Mouse (Mus musculus): ENCODE measurements around the gene Cartpt. TPM values are rescaled to one million over a fixed set of nuclear protein-coding genes. Genes with fewer than 3 reads are reported as not detected.

Cartpt gene
- polyA plus RNA-seq (2016; fragmentation: Nextera tagmentation; extraction: Ambion mirVana) = not detected in 2 replicates

- Histone ChIP-seq H3K4me2 (peak within 1 kb of the TSS; percentile 56), H3K9me3 (replicated peaks) (no peaks in the 10 kb centered on the region), H3K27me3 (replicated peaks) (peaks cover 57% of the 10 kb centered on the region), H3K36me3 (no peaks in the 10 kb centered on the region), H3K9ac (no peak within 1 kb of the TSS), H3K27ac (ENCODE audit: poor library complexity, severe bottlenecking) (no peak within 1 kb of the TSS), H3K4me1 (replicated peaks) (peaks cover 8% of the 10 kb centered on the region; the same call in 1 of the 2 replicates), H3K4me3 (peak within 1 kb of the TSS; percentile 22)
- WGBS = 43% methylated on average over 9 of the region's 9 CpGs
- no peak for ATAC-seq (ENCODE audit: insufficient number of reproducible peaks, low FRiP score)
Observed at GRCm38 (mm10) chr13:99900965-99901364, at the start of gene Cartpt. Gene Cartpt, minus strand, starts transcription at chr13:99901091.

DNA sequence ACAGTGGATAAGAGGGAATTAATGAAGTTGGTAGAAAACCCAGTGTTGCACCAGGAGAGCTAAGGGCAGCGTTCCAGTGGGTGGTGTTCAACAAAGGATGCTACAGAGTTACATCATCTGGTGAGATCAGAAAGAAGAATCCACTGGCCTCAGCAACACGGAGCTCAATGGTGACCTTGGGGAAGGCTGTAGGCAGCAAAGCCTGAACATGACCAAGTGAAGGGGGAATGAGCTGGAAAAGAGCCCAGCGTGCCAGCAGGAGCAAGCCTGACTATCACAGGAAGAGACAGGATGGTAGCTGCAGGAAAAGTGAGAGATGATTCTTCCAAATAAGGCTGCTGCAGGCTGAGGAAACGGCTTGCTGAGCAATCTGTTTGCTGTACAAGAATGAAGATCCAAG is 46.5 kb upstream of the Cartpt start:
- H3K36me3 ChIP-seq = peaks cover 32% of the 10 kb centered on the region
- ATAC-seq (ENCODE audit: insufficient number of reproducible peaks, low FRiP score) = no peak

DNA sequence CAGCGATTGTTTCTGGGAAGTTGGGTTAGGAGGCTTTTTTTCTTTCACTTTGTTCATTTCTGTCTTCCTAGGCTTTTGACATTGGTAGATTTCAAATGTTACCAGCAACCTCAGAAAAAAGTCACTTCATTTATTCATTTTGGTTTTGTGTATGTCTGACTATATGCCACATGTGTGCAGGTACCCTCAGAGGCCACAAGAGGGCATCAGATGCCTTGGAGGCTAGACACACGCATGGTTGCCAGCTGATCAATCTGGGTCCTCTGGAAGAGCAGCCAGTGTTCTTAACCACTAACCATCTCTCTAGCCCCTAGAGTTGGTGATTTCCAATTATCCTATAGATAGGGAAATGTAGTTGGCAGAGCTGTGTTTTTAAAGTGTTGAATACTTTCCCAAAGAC is 42.6 kb upstream of the Cartpt start:
- no peak overlapping the region for H3K9ac ChIP-seq
- H3K27ac ChIP-seq (ENCODE audit: poor library complexity, severe bottlenecking) = no peak overlapping the region
- H3K4me3 ChIP-seq = no peak overlapping the region
- WGBS = 86% methylated on average over 2 of the region's 2 CpGs
- H3K4me1 ChIP-seq (replicated peaks) = no peaks in the 10 kb centered on the region
- H3K4me2 ChIP-seq = no peak overlapping the region
- ATAC-seq (ENCODE audit: insufficient number of reproducible peaks, low FRiP score) = no peak
- peaks cover 7% of the 10 kb centered on the region for H3K9me3 ChIP-seq (replicated peaks)
- H3K27me3 ChIP-seq (replicated peaks) = no peaks in the 10 kb centered on the region
- H3K36me3 ChIP-seq = peaks cover 11% of the 10 kb centered on the region

More for the DNA sequence above, 46.5 kb upstream of the Cartpt start:
- Histone ChIP-seq H3K4me2 (no peak overlapping the region), H3K27ac (ENCODE audit: poor library complexity, severe bottlenecking) (no peak overlapping the region), H3K9ac (no peak overlapping the region), H3K4me3 (no peak overlapping the region), H3K4me1 (replicated peaks) (no peaks in the 10 kb centered on the region), H3K27me3 (replicated peaks) (no peaks in the 10 kb centered on the region), H3K9me3 (replicated peaks) (peaks cover 7% of the 10 kb centered on the region)
- WGBS = 82% methylated on average over 4 of the region's 4 CpGs

GRCm38 (mm10) chr13:99940601-99941000 is 39.7 kb upstream of the Cartpt start:
- Histone ChIP-seq H3K27ac (ENCODE audit: poor library complexity, severe bottlenecking) (no peak overlapping the region), H3K4me3 (no peak overlapping the region), H3K27me3 (replicated peaks) (no peaks in the 10 kb centered on the region), H3K9me3 (replicated peaks) (peaks cover 7% of the 10 kb centered on the region), H3K4me1 (replicated peaks) (no peaks in the 10 kb centered on the region), H3K36me3 (no peaks in the 10 kb centered on the region; the same call in 1 of the 2 replicates), H3K4me2 (no peak overlapping the region), H3K9ac (no peak overlapping the region)
- WGBS = 42% methylated on average over 2 of the region's 2 CpGs
- ATAC-seq (ENCODE audit: insufficient number of reproducible peaks, low FRiP score) = no peak

- 74% methylated on average over 8 of the region's 8 CpGs for WGBS
- Histone ChIP-seq H3K27me3 (replicated peaks) (no peaks in the 10 kb centered on the region), H3K4me1 (replicated peaks) (no peaks in the 10 kb centered on the region), H3K9me3 (replicated peaks) (peaks cover 7% of the 10 kb centered on the region), H3K4me3 (no peak overlapping the region), H3K36me3 (no peaks in the 10 kb centered on the region; the same call in 1 of the 2 replicates), H3K27ac (ENCODE audit: poor library complexity, severe bottlenecking) (no peak overlapping the region), H3K9ac (no peak overlapping the region), H3K4me2 (no peak overlapping the region)
- no peak for ATAC-seq (ENCODE audit: insufficient number of reproducible peaks, low FRiP score)
Observed at GRCm38 (mm10) chr13:99939320-99939671, 38.4 kb upstream of the Cartpt start.

DNA sequence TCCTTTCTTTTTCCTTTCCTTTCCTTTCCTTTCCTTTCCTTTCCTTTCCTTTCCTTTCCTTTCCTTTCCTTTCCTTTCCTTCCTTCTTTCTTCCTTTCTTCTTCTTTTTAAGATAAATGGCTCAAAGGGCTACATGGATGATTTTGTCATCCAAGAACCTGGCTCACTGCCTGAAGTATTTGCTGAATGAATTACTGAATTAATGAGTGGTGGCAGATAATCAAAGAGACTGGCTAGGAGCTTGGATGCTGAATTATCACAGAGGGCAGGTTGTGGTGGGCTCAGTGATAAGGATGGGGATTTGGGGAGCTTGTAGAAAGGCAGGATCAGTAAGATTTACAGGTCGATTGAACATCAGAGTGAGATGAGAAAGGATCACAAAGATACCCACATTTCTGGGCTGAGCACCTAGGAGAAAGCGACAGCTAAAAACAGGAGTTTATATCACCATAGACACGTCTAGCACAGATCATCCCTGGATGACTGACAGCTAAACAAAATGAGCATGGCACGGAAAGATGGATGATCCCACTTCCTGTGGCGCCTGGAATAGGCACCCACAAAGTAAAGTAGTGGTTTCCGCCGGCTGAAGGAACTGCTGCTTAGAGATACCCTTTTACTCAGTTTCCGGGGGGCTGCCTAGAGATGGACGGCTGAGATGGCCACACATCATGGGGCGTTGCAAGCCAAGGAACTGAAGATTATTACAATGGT is 37.9 kb upstream of the Cartpt start:
- 76% methylated on average over 10 of the region's 10 CpGs for WGBS
- Histone ChIP-seq H3K27me3 (replicated peaks) (no peaks in the 10 kb centered on the region), H3K4me1 (replicated peaks) (no peaks in the 10 kb centered on the region), H3K4me3 (no peak overlapping the region), H3K9ac (no peak overlapping the region), H3K36me3 (no peaks in the 10 kb centered on the region; the same call in 1 of the 2 replicates), H3K27ac (ENCODE audit: poor library complexity, severe bottlenecking) (no peak overlapping the region), H3K9me3 (replicated peaks) (peaks cover 4% of the 10 kb centered on the region), H3K4me2 (no peak overlapping the region)
- no peak for ATAC-seq (ENCODE audit: insufficient number of reproducible peaks, low FRiP score)

- no peak for ATAC-seq (ENCODE audit: insufficient number of reproducible peaks, low FRiP score)
- no peak overlapping the region for H3K4me3 ChIP-seq
Observed at GRCm38 (mm10) chr13:99937741-99938140, 36.9 kb upstream of the Cartpt start.

GRCm38 (mm10) chr13:99932406-99932805 is 31.5 kb upstream of the Cartpt start:
- H3K27ac ChIP-seq (ENCODE audit: poor library complexity, severe bottlenecking) = no peak overlapping the region
- no peak for ATAC-seq (ENCODE audit: insufficient number of reproducible peaks, low FRiP score)
- WGBS = 80% methylated on average over 1 of the region's 1 CpGs

More at GRCm38 (mm10) chr13:99937741-99938140, 36.9 kb upstream of the Cartpt start:
- Histone ChIP-seq H3K4me1 (replicated peaks) (no peaks in the 10 kb centered on the region), H3K9ac (no peak overlapping the region), H3K4me2 (no peak overlapping the region), H3K36me3 (no peaks in the 10 kb centered on the region), H3K27me3 (replicated peaks) (no peaks in the 10 kb centered on the region), H3K27ac (ENCODE audit: poor library complexity, severe bottlenecking) (no peak overlapping the region), H3K9me3 (replicated peaks) (no peaks in the 10 kb centered on the region)
- WGBS = 65% methylated on average over 3 of the region's 3 CpGs

GRCm38 (mm10) chr13:99931502-99931901 is 30.6 kb upstream of the Cartpt start:
- no peak overlapping the region for H3K4me2 ChIP-seq
- H3K9me3 ChIP-seq (replicated peaks) = no peaks in the 10 kb centered on the region
- no peak overlapping the region for H3K4me3 ChIP-seq
- H3K9ac ChIP-seq = no peak overlapping the region
- H3K4me1 ChIP-seq (replicated peaks) = 0 out of 2 replicates have a peak, but pooled peaks cover 4% of the 10 kb centered on the region
- WGBS = 85% methylated on average over 6 of the region's 6 CpGs
- no peaks in the 10 kb centered on the region for H3K36me3 ChIP-seq
- no peaks in the 10 kb centered on the region for H3K27me3 ChIP-seq (replicated peaks)
- ATAC-seq (ENCODE audit: insufficient number of reproducible peaks, low FRiP score) = no peak
- H3K27ac ChIP-seq (ENCODE audit: poor library complexity, severe bottlenecking) = no peak overlapping the region

More at GRCm38 (mm10) chr13:99932406-99932805, 31.5 kb upstream of the Cartpt start:
- Histone ChIP-seq H3K9me3 (replicated peaks) (no peaks in the 10 kb centered on the region), H3K27me3 (replicated peaks) (no peaks in the 10 kb centered on the region), H3K36me3 (no peaks in the 10 kb centered on the region), H3K4me3 (no peak overlapping the region), H3K9ac (no peak overlapping the region), H3K4me2 (no peak overlapping the region), H3K4me1 (replicated peaks) (0 out of 2 replicates have a peak, but pooled peaks cover 2% of the 10 kb centered on the region)

- no peak overlapping the region for H3K9ac ChIP-seq
- no peak for ATAC-seq (ENCODE audit: insufficient number of reproducible peaks, low FRiP score)
- no peaks in the 10 kb centered on the region for H3K9me3 ChIP-seq (replicated peaks)
- no peak overlapping the region for H3K4me3 ChIP-seq
- H3K36me3 ChIP-seq = no peaks in the 10 kb centered on the region
- 0 out of 2 replicates have a peak, but pooled peaks cover 4% of the 10 kb centered on the region for H3K4me1 ChIP-seq (replicated peaks)
- H3K4me2 ChIP-seq = no peak overlapping the region
- no peak overlapping the region for H3K27ac ChIP-seq (ENCODE audit: poor library complexity, severe bottlenecking)
- 82% methylated on average over 5 of the region's 5 CpGs for WGBS
- no peaks in the 10 kb centered on the region for H3K27me3 ChIP-seq (replicated peaks)
Observed at GRCm38 (mm10) chr13:99926249-99926648, 25.4 kb upstream of the Cartpt start.

GRCm38 (mm10) chr13:99915632-99916031 is 14.7 kb upstream of the Cartpt start:
- 66% methylated on average over 5 of the region's 5 CpGs for WGBS
- no peak for ATAC-seq (ENCODE audit: insufficient number of reproducible peaks, low FRiP score)
- H3K27ac ChIP-seq (ENCODE audit: poor library complexity, severe bottlenecking) = no peak overlapping the region
- no peaks in the 10 kb centered on the region for H3K27me3 ChIP-seq (replicated peaks)
- no peaks in the 10 kb centered on the region for H3K4me1 ChIP-seq (replicated peaks)
- H3K9ac ChIP-seq = no peak overlapping the region
- no peak overlapping the region for H3K4me3 ChIP-seq
- H3K9me3 ChIP-seq (replicated peaks) = no peaks in the 10 kb centered on the region
- no peak overlapping the region for H3K4me2 ChIP-seq
- H3K36me3 ChIP-seq = no peaks in the 10 kb centered on the region

All from heart, embryonic 12.5 days (tissue).